Mouse (Mus musculus): ENCODE measurements around the gene Snd1. TPM values are rescaled to one million over a fixed set of nuclear protein-coding genes. Genes with fewer than 3 reads are reported as not detected.

Snd1 gene
- polyA plus RNA-seq, 1 experiment from 2014 or later = 80.1 TPM

- WGBS = 53% methylated on average over 6 of the region's 6 CpGs
- Histone ChIP-seq H3K27me3 (peaks cover 19% of the 10 kb centered on the region), H3K4me2 (no peak overlapping the region), H3K9me3 (replicated peaks) (no peaks in the 10 kb centered on the region), H3K4me1 (peaks cover 51% of the 10 kb centered on the region), H3K36me3 (ENCODE audit: poor library complexity, severe bottlenecking) (no peaks in the 10 kb centered on the region), H3K27ac (no peak overlapping the region), H3K9ac (0 out of 2 replicates have a peak overlapping the region, but pooled peaks have one; percentile 2), H3K4me3 (no peak overlapping the region)
- no peak for ATAC-seq
Measured at GRCm38 (mm10) chr6:28848285-28848794, 373.4 kb downstream of the Snd1 start.

DNA sequence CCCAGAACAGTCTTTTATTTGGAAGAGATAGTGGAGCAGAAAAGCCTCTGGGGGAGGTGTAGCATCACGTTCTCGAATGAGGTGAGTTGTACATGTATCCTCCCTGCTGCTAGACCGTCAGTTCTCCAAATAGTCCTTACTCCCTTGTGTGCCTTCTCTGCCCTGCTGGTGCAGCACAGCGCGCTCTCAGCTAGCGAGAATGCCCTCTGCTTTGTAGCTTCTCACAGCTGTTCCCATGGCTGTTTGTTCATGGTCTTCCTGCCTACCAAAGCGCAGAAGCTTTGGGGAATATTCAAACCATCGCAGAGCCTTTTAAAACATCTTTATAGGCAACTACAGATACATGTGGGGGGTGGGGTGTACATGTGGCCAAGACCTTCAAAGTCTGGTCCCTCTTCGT, 374.0 kb downstream of the Snd1 start:
- Histone ChIP-seq H3K4me1 (peaks cover 55% of the 10 kb centered on the region), H3K36me3 (ENCODE audit: poor library complexity, severe bottlenecking) (no peaks in the 10 kb centered on the region), H3K27me3 (peaks cover 19% of the 10 kb centered on the region), H3K9ac (0 out of 2 replicates have a peak overlapping the region, but pooled peaks have one; percentile 2), H3K4me3 (no peak overlapping the region), H3K4me2 (no peak overlapping the region), H3K27ac (no peak overlapping the region), H3K9me3 (replicated peaks) (no peaks in the 10 kb centered on the region)
- ATAC-seq = no peak
- WGBS = 64% methylated on average over 9 of the region's 9 CpGs

- H3K9ac ChIP-seq = no peak overlapping the region
- no peak overlapping the region for H3K4me2 ChIP-seq
- no peak overlapping the region for H3K4me3 ChIP-seq
- H3K27ac ChIP-seq = no peak overlapping the region
- peaks cover 19% of the 10 kb centered on the region for H3K27me3 ChIP-seq
- H3K9me3 ChIP-seq (replicated peaks) = no peaks in the 10 kb centered on the region
- H3K36me3 ChIP-seq (ENCODE audit: poor library complexity, severe bottlenecking) = no peaks in the 10 kb centered on the region
- peaks cover 55% of the 10 kb centered on the region for H3K4me1 ChIP-seq
- ATAC-seq = no peak
- WGBS = 20% methylated on average over 3 of the region's 3 CpGs
Measured at GRCm38 (mm10) chr6:28849317-28849716, 374.4 kb downstream of the Snd1 start.

DNA sequence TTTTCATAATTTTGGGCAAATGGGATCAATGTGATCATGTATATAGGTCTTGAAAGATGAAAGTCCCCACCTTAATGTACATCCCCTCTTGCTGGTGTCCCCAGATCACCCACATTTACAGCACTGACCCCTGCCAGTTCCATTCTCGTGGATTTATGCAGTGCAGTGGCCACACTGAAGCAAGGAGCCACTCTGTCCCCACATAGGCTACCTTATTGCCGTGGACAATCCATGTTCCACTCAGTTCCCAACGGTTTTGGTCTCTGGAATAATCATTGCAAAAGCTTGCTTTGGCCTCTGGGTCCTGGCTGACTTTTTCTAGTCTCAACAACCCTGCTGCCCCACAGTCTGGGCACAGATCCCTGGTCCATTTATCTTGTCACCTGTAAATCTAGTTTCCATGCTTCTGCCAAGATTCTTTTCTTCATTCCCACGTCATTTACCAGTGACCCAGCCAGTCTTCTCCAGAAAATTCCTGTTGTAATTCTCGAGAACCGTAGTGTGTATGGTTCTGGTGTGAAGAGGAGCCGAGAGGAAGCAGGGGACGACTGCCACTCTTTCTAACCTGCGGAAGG, 375.5 kb downstream of the Snd1 start:
- no peaks in the 10 kb centered on the region for H3K9me3 ChIP-seq (replicated peaks)
- peaks cover 23% of the 10 kb centered on the region for H3K27me3 ChIP-seq
- peaks cover 61% of the 10 kb centered on the region for H3K4me1 ChIP-seq
- H3K27ac ChIP-seq = no peak overlapping the region
- no peak for ATAC-seq
- no peaks in the 10 kb centered on the region for H3K36me3 ChIP-seq (ENCODE audit: poor library complexity, severe bottlenecking)
- WGBS = 89% methylated on average over 9 of the region's 9 CpGs
- H3K4me2 ChIP-seq = no peak overlapping the region
- H3K4me3 ChIP-seq = no peak overlapping the region
- H3K9ac ChIP-seq = no peak overlapping the region

GRCm38 (mm10) chr6:28852342-28852741, 377.4 kb downstream of the Snd1 start:
- no peak overlapping the region for H3K27ac ChIP-seq
- no peak overlapping the region for H3K4me2 ChIP-seq
- 0 out of 2 replicates have a peak overlapping the region, but pooled peaks have one; percentile 12 for H3K9ac ChIP-seq
- peaks cover 59% of the 10 kb centered on the region for H3K4me1 ChIP-seq
- no peaks in the 10 kb centered on the region for H3K9me3 ChIP-seq (replicated peaks)
- WGBS = 69% methylated on average over 7 of the region's 7 CpGs
- ATAC-seq = no peak
- peaks cover 39% of the 10 kb centered on the region for H3K27me3 ChIP-seq
- no peaks in the 10 kb centered on the region for H3K36me3 ChIP-seq (ENCODE audit: poor library complexity, severe bottlenecking)
- no peak overlapping the region for H3K4me3 ChIP-seq

GRCm38 (mm10) chr6:28853164-28853563, 378.2 kb downstream of the Snd1 start:
- no peaks in the 10 kb centered on the region for H3K9me3 ChIP-seq (replicated peaks)
- H3K9ac ChIP-seq = 0 out of 2 replicates have a peak overlapping the region, but pooled peaks have one; percentile 14
- H3K36me3 ChIP-seq (ENCODE audit: poor library complexity, severe bottlenecking) = no peaks in the 10 kb centered on the region
- H3K4me1 ChIP-seq = peaks cover 55% of the 10 kb centered on the region
- no peak overlapping the region for H3K4me2 ChIP-seq
- H3K27me3 ChIP-seq = peaks cover 39% of the 10 kb centered on the region
- WGBS = 12% methylated on average over 3 of the region's 3 CpGs
- peak overlapping the region; percentile 38; the same call in 1 of the 2 replicates for H3K27ac ChIP-seq
- ATAC-seq = peak; percentile 41; the same call in 1 of the 2 replicates
- no peak overlapping the region for H3K4me3 ChIP-seq

DNA sequence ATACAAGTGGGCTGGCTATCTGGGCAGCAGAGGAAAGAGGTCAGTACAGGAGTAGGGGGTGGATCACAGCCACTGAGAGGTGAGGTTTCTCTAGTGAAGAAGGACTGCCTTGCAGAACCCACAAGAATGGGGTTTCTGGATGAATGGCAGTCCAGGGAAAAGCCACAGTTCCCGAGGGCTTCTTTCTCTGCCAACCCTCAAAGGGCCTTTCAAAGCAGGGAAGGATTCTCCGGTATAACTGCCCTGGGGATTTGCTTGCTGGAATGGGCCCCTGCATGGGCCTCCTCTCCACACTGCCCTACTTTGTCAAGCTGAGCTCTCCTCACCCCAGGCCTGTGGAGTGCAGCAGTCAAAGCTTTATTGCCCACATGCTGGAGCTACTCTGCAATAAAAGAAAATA, 378.7 kb downstream of the Snd1 start:
- WGBS = 3% methylated on average over 2 of the region's 2 CpGs
- Histone ChIP-seq H3K4me2 (peak overlapping the region; percentile 6; the same call in 1 of the 2 replicates), H3K27me3 (peaks cover 39% of the 10 kb centered on the region), H3K4me3 (no peak overlapping the region), H3K27ac (peak overlapping the region; percentile 38; the same call in 1 of the 2 replicates), H3K4me1 (peaks cover 50% of the 10 kb centered on the region), H3K36me3 (ENCODE audit: poor library complexity, severe bottlenecking) (no peaks in the 10 kb centered on the region), H3K9ac (0 out of 2 replicates have a peak overlapping the region, but pooled peaks have one; percentile 14), H3K9me3 (replicated peaks) (no peaks in the 10 kb centered on the region)
- ATAC-seq = no peak

GRCm38 (mm10) chr6:28854598-28854997, 379.7 kb downstream of the Snd1 start:
- 51% methylated on average over 8 of the region's 8 CpGs for WGBS
- ATAC-seq = no peak
- H3K36me3 ChIP-seq (ENCODE audit: poor library complexity, severe bottlenecking) = no peaks in the 10 kb centered on the region

GRCm38 (mm10) chr6:28855442-28855841, 380.5 kb downstream of the Snd1 start:
- Histone ChIP-seq H3K9ac (no peak overlapping the region), H3K27me3 (peaks cover 38% of the 10 kb centered on the region), H3K27ac (no peak overlapping the region), H3K9me3 (replicated peaks) (no peaks in the 10 kb centered on the region), H3K4me2 (no peak overlapping the region), H3K4me1 (peaks cover 47% of the 10 kb centered on the region), H3K4me3 (no peak overlapping the region), H3K36me3 (ENCODE audit: poor library complexity, severe bottlenecking) (no peaks in the 10 kb centered on the region)
- 19% methylated on average over 3 of the region's 3 CpGs for WGBS
- no peak for ATAC-seq

More at GRCm38 (mm10) chr6:28854598-28854997, 379.7 kb downstream of the Snd1 start:
- no peaks in the 10 kb centered on the region for H3K9me3 ChIP-seq (replicated peaks)
- no peak overlapping the region for H3K4me3 ChIP-seq
- H3K27me3 ChIP-seq = peaks cover 39% of the 10 kb centered on the region
- H3K9ac ChIP-seq = no peak overlapping the region
- no peak overlapping the region for H3K4me2 ChIP-seq
- no peak overlapping the region for H3K27ac ChIP-seq
- peaks cover 40% of the 10 kb centered on the region for H3K4me1 ChIP-seq

- no peak overlapping the region for H3K9ac ChIP-seq
- 90% methylated on average over 4 of the region's 4 CpGs for WGBS
Measured at GRCm38 (mm10) chr6:28856789-28857188, 381.9 kb downstream of the Snd1 start.

GRCm38 (mm10) chr6:28857198-28858180, 382.6 kb downstream of the Snd1 start:
- H3K9ac ChIP-seq = no peak overlapping the region
- H3K27me3 ChIP-seq = peaks cover 20% of the 10 kb centered on the region
- H3K27ac ChIP-seq = no peak overlapping the region
- WGBS = 81% methylated on average over 2 of the region's 2 CpGs
- H3K4me1 ChIP-seq = peaks cover 50% of the 10 kb centered on the region
- no peaks in the 10 kb centered on the region for H3K36me3 ChIP-seq (ENCODE audit: poor library complexity, severe bottlenecking)
- no peak overlapping the region for H3K4me3 ChIP-seq
- H3K9me3 ChIP-seq (replicated peaks) = no peaks in the 10 kb centered on the region
- no peak for ATAC-seq
- H3K4me2 ChIP-seq = no peak overlapping the region

More at GRCm38 (mm10) chr6:28856789-28857188, 381.9 kb downstream of the Snd1 start:
- Histone ChIP-seq H3K4me3 (no peak overlapping the region), H3K4me2 (no peak overlapping the region), H3K27me3 (peaks cover 25% of the 10 kb centered on the region), H3K9me3 (replicated peaks) (no peaks in the 10 kb centered on the region), H3K4me1 (peaks cover 56% of the 10 kb centered on the region), H3K36me3 (ENCODE audit: poor library complexity, severe bottlenecking) (no peaks in the 10 kb centered on the region), H3K27ac (no peak overlapping the region)
- ATAC-seq = no peak

DNA sequence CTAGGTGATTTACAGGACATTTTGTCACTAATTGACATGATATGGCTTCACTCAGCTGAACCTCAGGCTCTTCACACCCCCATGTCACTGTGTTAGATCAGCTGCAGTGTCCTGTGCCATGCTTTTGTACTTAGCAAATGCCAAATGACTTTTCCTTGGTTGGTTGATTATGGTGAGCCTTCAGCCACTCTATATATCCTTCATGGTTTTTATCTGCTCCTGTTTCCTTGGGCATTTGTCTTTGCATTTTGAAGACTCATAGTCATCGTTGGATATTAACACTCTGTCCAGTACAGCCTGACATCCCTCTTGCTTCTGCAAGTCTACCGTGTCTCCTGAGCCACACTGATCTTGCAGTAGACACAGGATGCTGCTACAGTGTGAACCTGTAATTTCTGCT, 384.2 kb downstream of the Snd1 start:
- no peaks in the 10 kb centered on the region for H3K36me3 ChIP-seq (ENCODE audit: poor library complexity, severe bottlenecking)

More for the DNA sequence above, 384.2 kb downstream of the Snd1 start:
- Histone ChIP-seq H3K4me3 (no peak overlapping the region), H3K27ac (no peak overlapping the region), H3K9me3 (replicated peaks) (no peaks in the 10 kb centered on the region), H3K4me2 (no peak overlapping the region), H3K9ac (no peak overlapping the region), H3K4me1 (peaks cover 35% of the 10 kb centered on the region), H3K27me3 (peaks cover 20% of the 10 kb centered on the region)
- WGBS = 96% methylated on average over 2 of the region's 2 CpGs
- no peak for ATAC-seq
